Mouse (Mus musculus) midbrain, embryonic 12.5 days (tissue): Measurements from ENCODE around the gene Gm11639. TPM values are rescaled to one million over a fixed set of nuclear protein-coding genes. Genes with fewer than 3 reads are reported as not detected.
A peak's percentile ranks its signal among the peaks of the same experiment; 100 is the strongest.

Experiments
- ATAC-seq: fragments of 200-750 bp; cut with Nextera tagmentation; 2 replicates; pipeline ENCODE4 v1.8.0; 2017; ENCODE audit warnings: low read depth, moderate TSS enrichment, moderate library complexity; ENCODE audit not compliant: low FRiP score
- H3K27ac ChIP-seq: fragments of 300-500 bp; sonication (generic); replicated peaks from 2 replicates; pipeline ENCODE4 v1.5.1; 2016; ENCODE audit warnings: mild to moderate bottlenecking
- H3K27me3 ChIP-seq: fragments of 300-500 bp; sonication (generic); 2 replicates; pipeline ENCODE4 v1.6.1; 2016; ENCODE audit warnings: mild to moderate bottlenecking
- H3K36me3 ChIP-seq: fragments of 300-500 bp; sonication (generic); 2 replicates; pipeline ENCODE4 v1.6.1; 2016
- H3K4me1 ChIP-seq: fragments of 300-500 bp; sonication (generic); 2 replicates; pipeline ENCODE4 v1.6.1; 2016
- H3K4me2 ChIP-seq: fragments of 300-500 bp; sonication (generic); replicated peaks from 2 replicates; pipeline ENCODE4 v1.6.1; 2016; ENCODE audit warnings: mild to moderate bottlenecking, moderate library complexity
- H3K4me3 ChIP-seq: fragments of 300-500 bp; sonication (generic); 2 replicates; pipeline ENCODE4 v1.5.1; 2016; ENCODE audit warnings: mild to moderate bottlenecking
- H3K9ac ChIP-seq: fragments of 300-500 bp; sonication (generic); replicated peaks from 2 replicates; pipeline ENCODE4 v1.6.1; 2016; ENCODE audit warnings: mild to moderate bottlenecking, moderate library complexity
- H3K9me3 ChIP-seq: fragments of 300-500 bp; sonication (generic); 2 replicates; pipeline ENCODE4 v1.6.1; 2016; ENCODE audit warnings: mild to moderate bottlenecking
- WGBS: fragments of 180-500 bp; shearing (Covaris S2); methylation state at CpG from one replicate; pipeline ENCODE4 v1.1.7; 2016; 5-methylcytosine and 5-hydroxymethylcytosine counted together
- polyA plus RNA-seq: library from polyadenylated mRNA; unstranded; fragments of >200 nt; fragmentation: Nextera tagmentation; extraction: Ambion mirVana; gene quantifications from 2 replicates; pipeline ENCODE4 v1.2.1, GENCODE M21; 2016

Gm11639 gene
- polyA plus RNA-seq, 1 experiment from 2014 or later: not detected

GRCm38 (mm10) chr11:104661106-104661505, 24.4 kb upstream of the Gm11639 start:
- 82% methylated on average over 5 of the region's 5 CpGs for WGBS
- no peak overlapping the region for H3K4me2 ChIP-seq
- no peak for ATAC-seq
- H3K9me3 ChIP-seq: no peaks in the 10 kb centered on the region
- H3K27me3 ChIP-seq: no peaks in the 10 kb centered on the region
- H3K27ac ChIP-seq: no peak overlapping the region
- no peaks in the 10 kb centered on the region for H3K36me3 ChIP-seq
- no peak overlapping the region for H3K9ac ChIP-seq
- no peak overlapping the region for H3K4me3 ChIP-seq
- H3K4me1 ChIP-seq: no peaks in the 10 kb centered on the region

- Histone ChIP-seq H3K4me3 (no peak overlapping the region), H3K4me1 (no peaks in the 10 kb centered on the region), H3K36me3 (no peaks in the 10 kb centered on the region), H3K27ac (no peak overlapping the region), H3K9ac (no peak overlapping the region), H3K9me3 (no peaks in the 10 kb centered on the region), H3K4me2 (no peak overlapping the region), H3K27me3 (no peaks in the 10 kb centered on the region)
- WGBS: 82% methylated on average over 20 of the region's 20 CpGs
- ATAC-seq: no peak
Observed at GRCm38 (mm10) chr11:104661531-104662205, 23.8 kb upstream of the Gm11639 start.

- H3K27me3 ChIP-seq: no peaks in the 10 kb centered on the region
- no peak for ATAC-seq
- H3K9ac ChIP-seq: no peak overlapping the region
- H3K4me1 ChIP-seq: no peaks in the 10 kb centered on the region
- H3K4me3 ChIP-seq: no peak overlapping the region
- no peaks in the 10 kb centered on the region for H3K9me3 ChIP-seq
- H3K36me3 ChIP-seq: no peaks in the 10 kb centered on the region
- WGBS: 91% methylated on average over 11 of the region's 11 CpGs
- no peak overlapping the region for H3K4me2 ChIP-seq
- no peak overlapping the region for H3K27ac ChIP-seq
Observed at GRCm38 (mm10) chr11:104662573-104662972, 22.9 kb upstream of the Gm11639 start.

- Histone ChIP-seq H3K4me3 (no peak overlapping the region), H3K9me3 (no peaks in the 10 kb centered on the region), H3K4me1 (no peaks in the 10 kb centered on the region), H3K27ac (no peak overlapping the region), H3K36me3 (no peaks in the 10 kb centered on the region), H3K9ac (no peak overlapping the region), H3K27me3 (no peaks in the 10 kb centered on the region), H3K4me2 (no peak overlapping the region)
- WGBS: 86% methylated on average over 6 of the region's 6 CpGs
- ATAC-seq: no peak
Observed at GRCm38 (mm10) chr11:104663241-104663877, 22.1 kb upstream of the Gm11639 start.

- Histone ChIP-seq H3K27me3 (no peaks in the 10 kb centered on the region), H3K9me3 (no peaks in the 10 kb centered on the region), H3K9ac (no peak overlapping the region), H3K4me3 (no peak overlapping the region), H3K4me2 (no peak overlapping the region), H3K36me3 (no peaks in the 10 kb centered on the region), H3K27ac (no peak overlapping the region), H3K4me1 (no peaks in the 10 kb centered on the region)
- WGBS: 84% methylated on average over 3 of the region's 3 CpGs
- ATAC-seq: no peak
Observed at GRCm38 (mm10) chr11:104663878-104664261, 21.6 kb upstream of the Gm11639 start.

DNA sequence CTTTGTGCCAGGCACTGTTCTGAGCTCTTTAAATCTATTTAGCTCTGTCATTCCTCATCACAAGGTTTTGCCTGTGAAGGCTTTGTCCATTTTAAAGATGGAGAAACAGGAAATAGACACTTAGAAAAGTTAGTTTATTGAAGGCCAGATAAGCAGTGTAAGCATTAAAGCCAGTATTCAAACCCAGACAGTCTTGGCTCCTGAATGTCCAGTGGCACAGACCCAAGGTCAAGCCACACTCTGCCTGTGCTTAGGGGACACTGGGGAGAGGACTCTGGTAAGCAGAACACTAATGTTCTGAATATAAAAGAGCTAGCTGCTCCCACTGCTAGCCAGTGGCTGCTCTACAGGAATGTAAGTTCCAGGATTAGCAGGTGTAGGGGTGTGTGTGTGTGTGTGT, 21.1 kb upstream of the Gm11639 start:
- H3K4me2 ChIP-seq: no peak overlapping the region
- H3K36me3 ChIP-seq: no peaks in the 10 kb centered on the region
- no peak overlapping the region for H3K9ac ChIP-seq
- no peak overlapping the region for H3K27ac ChIP-seq
- no peaks in the 10 kb centered on the region for H3K4me1 ChIP-seq
- no peaks in the 10 kb centered on the region for H3K27me3 ChIP-seq
- no peak overlapping the region for H3K4me3 ChIP-seq
- H3K9me3 ChIP-seq: no peaks in the 10 kb centered on the region
- ATAC-seq: no peak

DNA sequence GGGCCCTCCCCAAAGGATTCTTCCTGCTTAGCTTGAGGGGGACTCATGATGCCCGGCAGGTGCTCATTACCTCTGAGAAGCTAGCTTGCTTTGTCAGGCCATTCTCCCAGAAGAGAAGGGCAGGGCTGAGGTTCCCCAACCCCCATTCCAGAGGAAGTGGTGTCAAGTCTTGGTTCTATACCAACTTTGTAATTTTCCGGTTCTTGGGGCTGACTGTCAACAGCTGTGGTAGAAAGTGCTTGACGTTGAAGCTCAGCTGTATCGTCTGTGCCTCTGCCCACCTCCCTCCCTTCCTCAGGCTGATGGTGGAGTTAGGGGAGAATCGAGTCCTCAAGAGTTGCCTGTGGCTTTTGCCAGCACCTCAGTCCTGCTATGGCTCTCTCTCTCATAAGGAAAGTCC, 18.1 kb upstream of the Gm11639 start:
- Histone ChIP-seq H3K27ac (no peak overlapping the region), H3K4me1 (no peaks in the 10 kb centered on the region), H3K4me3 (no peak overlapping the region), H3K9ac (no peak overlapping the region), H3K4me2 (no peak overlapping the region), H3K27me3 (no peaks in the 10 kb centered on the region), H3K36me3 (no peaks in the 10 kb centered on the region), H3K9me3 (no peaks in the 10 kb centered on the region)
- ATAC-seq: no peak
- 80% methylated on average over 5 of the region's 5 CpGs for WGBS

GRCm38 (mm10) chr11:104673412-104673811, 12.1 kb upstream of the Gm11639 start:
- Histone ChIP-seq H3K4me1 (no peaks in the 10 kb centered on the region), H3K36me3 (no peaks in the 10 kb centered on the region), H3K27me3 (no peaks in the 10 kb centered on the region), H3K4me3 (no peak overlapping the region), H3K4me2 (no peak overlapping the region), H3K27ac (no peak overlapping the region), H3K9me3 (no peaks in the 10 kb centered on the region), H3K9ac (no peak overlapping the region)
- WGBS: 72% methylated on average over 4 of the region's 4 CpGs
- ATAC-seq: no peak

DNA sequence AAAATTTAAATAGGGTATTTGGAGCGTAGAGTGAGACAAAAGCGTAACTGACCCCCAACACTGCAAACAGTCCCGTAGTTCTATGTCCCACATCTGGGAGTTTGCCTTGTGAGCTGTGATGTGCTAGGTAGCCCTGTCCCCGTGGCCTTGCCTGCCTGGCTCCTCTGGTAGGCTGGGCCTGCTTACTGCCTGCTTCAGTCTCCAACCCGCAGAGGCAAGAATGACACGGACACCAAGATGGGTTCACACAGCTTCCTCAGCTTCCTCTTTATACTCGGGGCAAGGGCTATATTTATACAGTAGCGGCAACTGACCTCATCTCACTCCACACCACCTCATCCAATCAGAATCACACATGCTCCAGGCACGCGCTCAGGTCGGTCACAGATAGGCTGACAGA, 10.7 kb upstream of the Gm11639 start:
- no peak overlapping the region for H3K9ac ChIP-seq
- H3K4me2 ChIP-seq: no peak overlapping the region
- no peak for ATAC-seq
- H3K36me3 ChIP-seq: no peaks in the 10 kb centered on the region
- 95% methylated on average over 11 of the region's 11 CpGs for WGBS
- no peak overlapping the region for H3K27ac ChIP-seq
- H3K27me3 ChIP-seq: no peaks in the 10 kb centered on the region
- H3K4me1 ChIP-seq: no peaks in the 10 kb centered on the region
- H3K4me3 ChIP-seq: no peak overlapping the region
- no peaks in the 10 kb centered on the region for H3K9me3 ChIP-seq

GRCm38 (mm10) chr11:104693235-104693634, 7.7 kb downstream of the Gm11639 start:
- 88% methylated on average over 6 of the region's 6 CpGs for WGBS
- Histone ChIP-seq H3K36me3 (no peaks in the 10 kb centered on the region), H3K27ac (no peak overlapping the region), H3K4me2 (no peak overlapping the region), H3K9me3 (no peaks in the 10 kb centered on the region), H3K4me1 (no peaks in the 10 kb centered on the region), H3K9ac (no peak overlapping the region), H3K27me3 (no peaks in the 10 kb centered on the region), H3K4me3 (no peak overlapping the region)
- ATAC-seq: no peak

DNA sequence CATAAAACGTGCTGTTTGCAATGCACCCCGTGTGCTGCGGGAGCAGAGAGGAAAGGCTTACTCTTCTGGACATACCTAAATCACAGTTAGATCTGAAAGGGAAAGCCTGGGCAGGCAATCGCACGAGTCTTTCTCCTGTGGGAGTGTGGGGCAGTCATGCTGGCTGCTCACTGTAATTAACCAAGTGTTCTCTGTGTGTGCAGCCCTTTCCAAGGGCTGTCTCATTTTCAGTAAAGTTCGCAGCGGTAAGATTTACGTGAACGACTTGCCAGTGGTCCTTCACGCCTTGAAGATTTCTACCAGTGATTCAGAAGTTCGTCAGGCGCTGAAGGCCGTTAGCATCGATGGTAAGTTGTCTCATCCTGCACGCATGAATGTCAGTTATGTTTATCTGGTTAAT, 18.6 kb downstream of the Gm11639 start:
- no peak overlapping the region for H3K9ac ChIP-seq
- no peaks in the 10 kb centered on the region for H3K4me1 ChIP-seq
- H3K36me3 ChIP-seq: no peaks in the 10 kb centered on the region
- H3K27ac ChIP-seq: 0 out of 2 replicates have a peak overlapping the region, but pooled peaks have one; percentile 39
- H3K4me2 ChIP-seq: no peak overlapping the region
- no peaks in the 10 kb centered on the region for H3K27me3 ChIP-seq
- H3K4me3 ChIP-seq: no peak overlapping the region
- no peak for ATAC-seq
- 73% methylated on average over 15 of the region's 15 CpGs for WGBS
- no peaks in the 10 kb centered on the region for H3K9me3 ChIP-seq

DNA sequence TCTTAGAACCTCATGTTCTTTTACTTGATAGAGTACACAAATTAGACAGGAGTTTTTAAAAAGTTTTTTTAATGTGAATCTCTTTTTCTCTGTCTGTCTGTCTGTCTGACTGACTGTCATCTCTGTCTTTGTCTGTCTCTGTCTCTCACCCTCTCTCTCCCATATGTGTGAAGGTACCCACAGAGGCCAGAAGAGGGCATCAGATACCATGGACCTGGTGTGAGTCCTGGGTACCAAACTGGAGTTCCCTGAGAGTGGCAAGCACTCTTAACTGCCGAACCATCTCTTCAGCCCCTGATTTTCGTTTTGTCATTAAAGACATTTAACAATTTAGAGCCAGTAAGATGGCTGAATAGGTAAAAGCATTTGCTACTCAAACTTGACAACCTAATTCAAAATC, 21.6 kb downstream of the Gm11639 start:
- Histone ChIP-seq H3K4me2 (no peak overlapping the region), H3K4me1 (no peaks in the 10 kb centered on the region), H3K27me3 (no peaks in the 10 kb centered on the region), H3K9me3 (no peaks in the 10 kb centered on the region), H3K9ac (no peak overlapping the region), H3K4me3 (no peak overlapping the region), H3K27ac (no peak overlapping the region), H3K36me3 (no peaks in the 10 kb centered on the region)
- no peak for ATAC-seq
- 54% methylated on average over 2 of the region's 2 CpGs for WGBS
